Mouse (Mus musculus) 3T3-L1 (cell line): ENCODE measurements at regions not wholly inside any gene's neighbourhood (a gene's known extent, or its start where the extent isn't known, plus 50 kb on each side); places are given as distances from the start of the nearest gene placed in this dataset.
"Not testable (repeated sequence)": the region's sequence is repeated elsewhere in the genome, so short reads cannot be mapped to it uniquely, and the experiment has no call there.

Experiments
- DNase-seq: peaks from one replicate; pipeline ENCODE4 v3.0.0-alpha.2; 2015; ENCODE audit warnings: low read depth, low spot score

DNA sequence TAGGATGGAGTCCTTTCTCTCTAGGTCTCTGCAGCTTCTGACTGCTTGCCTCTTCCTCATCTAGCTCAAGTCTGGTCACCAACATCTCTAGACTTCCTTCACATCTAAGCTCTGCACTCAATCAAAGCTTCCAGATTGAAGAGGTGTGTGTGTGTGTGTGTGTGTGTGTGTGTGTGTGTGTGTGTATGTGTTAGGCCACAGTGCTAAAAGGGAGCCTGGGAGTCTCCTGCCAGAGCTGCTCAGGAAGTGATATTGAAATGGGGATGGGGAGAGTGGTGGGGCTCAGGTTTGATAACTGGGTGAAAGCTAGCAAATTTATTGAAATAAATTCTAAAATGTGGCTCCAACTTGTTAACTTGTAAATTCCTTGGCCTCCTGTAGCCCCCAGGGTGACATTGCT is 73.3 kb downstream of the Gm31371 start:
- not testable (repeated sequence) for DNase-seq

DNA sequence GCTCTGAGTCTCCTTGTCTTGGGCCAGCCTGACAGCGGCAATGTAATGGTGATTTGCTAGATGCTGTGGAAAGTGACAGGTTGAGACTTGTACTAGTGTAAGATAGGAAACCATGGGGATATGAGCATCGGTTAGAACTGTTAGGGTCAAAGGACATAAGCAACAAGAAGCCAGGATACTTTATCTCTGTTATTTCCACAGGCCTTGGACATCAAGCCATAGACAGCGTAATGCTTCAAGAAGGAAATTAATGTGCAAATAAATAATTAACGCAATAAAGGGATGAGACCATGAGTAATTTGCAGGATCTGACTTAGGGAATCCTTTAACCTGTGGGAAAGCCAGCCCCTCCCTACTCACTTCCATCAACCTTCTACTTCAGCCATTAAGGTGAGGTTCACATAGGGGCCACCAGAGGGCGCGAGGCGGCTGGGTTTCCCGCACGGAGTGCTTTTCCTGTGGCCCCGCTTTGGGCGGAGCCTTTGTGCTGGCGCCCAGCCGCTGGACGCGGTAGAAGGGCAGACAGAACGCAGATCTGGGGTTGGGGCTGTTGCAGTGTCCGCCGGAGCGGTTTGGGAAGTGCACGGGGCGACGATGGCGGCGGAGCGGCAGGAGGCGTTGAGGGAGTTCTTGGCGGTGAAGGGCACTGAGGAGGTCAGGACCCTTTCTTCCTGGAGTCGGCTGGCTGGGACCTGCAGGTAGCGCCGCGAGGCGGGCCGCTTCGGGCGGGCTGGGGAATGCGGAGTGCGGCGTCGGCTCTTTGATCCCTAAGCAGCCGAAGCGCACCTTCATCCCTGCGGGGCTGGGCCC is 76.5 kb downstream of the Gm31371 start:
- DNase-seq = peak; percentile 29

DNA sequence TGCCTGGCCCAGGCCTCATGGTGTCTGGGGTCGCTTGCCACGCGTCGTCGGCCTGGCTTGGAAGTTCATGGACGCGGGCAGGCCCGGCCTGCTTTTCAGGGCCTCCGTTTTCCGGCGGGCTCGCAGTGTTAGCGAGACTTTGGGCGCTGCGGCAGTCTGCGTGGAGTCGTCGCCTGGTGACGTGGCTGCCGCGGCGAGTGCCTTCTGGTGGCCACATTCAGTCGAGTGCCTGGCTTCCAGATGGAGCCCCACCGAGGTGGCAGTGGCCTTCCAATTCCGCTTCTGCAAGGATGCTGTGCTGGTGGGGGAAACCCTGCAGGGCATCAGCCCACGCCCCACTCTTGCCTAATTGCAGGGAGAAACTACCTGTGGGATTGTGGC is 77.1 kb downstream of the Gm31371 start:
- DNase-seq = not testable (repeated sequence)

DNA sequence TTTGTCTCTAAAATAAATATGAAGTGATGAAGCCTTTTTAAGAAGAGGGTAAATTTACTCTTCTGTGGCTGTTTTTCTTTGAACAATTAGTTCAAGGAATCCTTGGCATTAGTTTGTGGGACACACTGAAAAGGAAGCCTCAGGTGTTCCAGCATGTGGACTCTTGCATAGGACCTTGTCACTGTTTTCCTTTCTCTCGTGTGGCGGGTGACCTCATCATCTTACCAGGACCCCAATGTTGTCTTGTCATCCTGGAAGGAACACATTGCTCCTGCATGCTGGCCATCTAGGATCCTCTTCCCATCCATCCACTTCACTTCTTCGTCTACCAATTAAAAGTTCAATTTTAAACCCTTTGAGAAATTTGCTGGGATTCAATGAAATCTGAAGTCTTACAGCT is 104.9 kb downstream of the Gm31371 start:
- not testable (repeated sequence) for DNase-seq

DNA sequence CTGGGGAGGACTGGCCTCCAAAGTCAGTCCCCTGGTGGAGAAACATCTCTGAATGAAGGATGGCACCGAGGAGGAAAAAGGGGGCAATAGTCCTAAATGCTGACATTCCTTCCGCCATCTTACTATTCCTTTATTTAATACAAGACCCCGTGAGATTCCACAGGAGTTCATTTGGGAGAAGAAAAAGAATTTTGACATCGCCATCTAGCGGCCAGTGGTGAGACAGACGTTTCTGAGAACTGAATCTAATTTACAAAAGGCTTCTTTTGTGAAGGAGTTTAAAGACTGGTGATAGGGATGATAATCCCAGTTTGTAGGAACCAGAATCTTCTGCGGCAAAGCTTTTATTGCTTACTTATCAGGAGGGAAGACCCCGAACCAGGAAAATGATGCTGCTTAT is 107.8 kb downstream of the Gm31371 start:
- not testable (repeated sequence) for DNase-seq

DNA sequence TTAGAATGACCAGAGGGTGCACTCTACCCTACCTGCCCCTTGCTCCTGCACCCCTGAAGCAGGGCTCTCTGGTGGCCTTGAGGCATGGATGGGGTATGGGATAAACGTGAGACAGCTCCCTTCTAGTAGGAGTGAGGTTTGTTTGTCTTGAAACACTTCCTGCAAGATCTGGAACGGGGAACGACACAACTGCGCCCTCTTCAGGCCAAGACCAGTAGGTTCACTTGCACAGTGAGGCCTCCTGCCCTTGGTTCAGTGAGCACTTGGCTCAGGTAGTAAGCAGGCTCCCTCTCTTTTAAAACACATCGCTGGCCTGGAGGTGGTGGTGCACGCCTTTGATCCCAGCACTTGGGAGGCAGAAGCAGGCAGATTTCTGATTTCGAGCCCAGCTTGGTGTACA is 110.1 kb downstream of the Gm31371 start:
- not testable (repeated sequence) for DNase-seq

DNA sequence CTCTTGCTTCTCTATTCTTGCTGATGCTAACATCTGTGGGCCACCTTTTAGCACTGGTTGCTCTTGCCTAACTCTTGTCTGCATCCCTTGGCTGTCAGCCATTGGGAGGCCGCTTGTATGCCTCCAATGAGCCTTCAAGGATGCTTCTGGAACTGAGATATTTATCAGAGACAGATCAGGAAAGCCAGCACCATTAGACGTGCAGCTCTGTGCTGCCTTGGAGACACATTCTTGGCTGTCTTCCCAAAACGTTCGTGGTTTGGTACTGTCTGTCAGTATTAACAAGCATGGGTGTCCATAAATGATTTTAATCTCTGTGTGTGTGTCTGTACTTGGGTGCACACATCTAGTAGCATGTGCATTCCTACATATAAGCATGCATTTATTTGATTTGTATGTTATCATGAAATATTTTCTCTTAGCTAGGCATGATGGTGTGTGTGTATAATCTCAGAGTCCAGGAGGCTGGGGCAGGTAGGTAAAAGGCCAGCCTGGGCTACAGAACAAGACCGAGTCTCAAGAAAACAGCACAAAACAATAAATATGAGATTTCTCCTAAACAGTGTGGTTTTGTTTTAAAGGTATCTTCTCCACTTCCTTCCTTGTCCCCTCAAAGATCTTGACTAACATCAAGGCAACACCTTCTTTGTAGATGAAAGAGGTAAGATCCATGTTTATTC is 111.4 kb downstream of the Gm31371 start:
- DNase-seq = peak; percentile 18

DNA sequence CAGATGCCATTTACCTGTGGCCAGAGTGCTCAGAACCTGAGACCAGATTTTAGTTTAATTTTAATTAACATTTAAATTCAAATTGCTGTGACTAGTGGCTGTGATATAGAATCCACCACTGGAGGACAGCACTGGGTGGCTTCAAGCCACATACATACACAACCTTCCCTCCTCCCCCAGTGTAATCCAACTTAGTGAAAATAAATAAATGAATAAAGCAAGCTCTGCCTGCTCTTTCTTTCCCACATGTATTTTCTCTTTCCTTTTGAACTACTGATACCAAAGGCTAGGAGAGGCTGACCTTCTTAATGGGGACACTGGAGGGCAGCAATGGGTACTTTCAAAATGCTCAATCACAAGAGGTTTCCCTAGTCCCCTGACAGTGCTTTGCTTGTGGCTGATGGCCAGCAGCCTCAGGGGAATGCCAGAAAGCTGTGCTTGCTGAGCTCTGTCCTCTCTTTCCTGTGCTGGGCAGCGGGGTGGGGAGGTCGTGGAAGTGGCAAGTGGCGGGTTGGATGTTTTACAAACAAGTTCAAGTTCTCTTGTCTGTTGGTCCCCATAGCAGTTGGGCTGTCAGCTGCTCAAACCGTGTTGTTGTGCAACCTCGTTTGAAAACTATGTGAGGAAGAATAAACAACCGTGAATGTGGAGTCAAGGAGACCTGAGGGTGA is 112.4 kb downstream of the Gm31371 start:
- not testable (repeated sequence) for DNase-seq

DNA sequence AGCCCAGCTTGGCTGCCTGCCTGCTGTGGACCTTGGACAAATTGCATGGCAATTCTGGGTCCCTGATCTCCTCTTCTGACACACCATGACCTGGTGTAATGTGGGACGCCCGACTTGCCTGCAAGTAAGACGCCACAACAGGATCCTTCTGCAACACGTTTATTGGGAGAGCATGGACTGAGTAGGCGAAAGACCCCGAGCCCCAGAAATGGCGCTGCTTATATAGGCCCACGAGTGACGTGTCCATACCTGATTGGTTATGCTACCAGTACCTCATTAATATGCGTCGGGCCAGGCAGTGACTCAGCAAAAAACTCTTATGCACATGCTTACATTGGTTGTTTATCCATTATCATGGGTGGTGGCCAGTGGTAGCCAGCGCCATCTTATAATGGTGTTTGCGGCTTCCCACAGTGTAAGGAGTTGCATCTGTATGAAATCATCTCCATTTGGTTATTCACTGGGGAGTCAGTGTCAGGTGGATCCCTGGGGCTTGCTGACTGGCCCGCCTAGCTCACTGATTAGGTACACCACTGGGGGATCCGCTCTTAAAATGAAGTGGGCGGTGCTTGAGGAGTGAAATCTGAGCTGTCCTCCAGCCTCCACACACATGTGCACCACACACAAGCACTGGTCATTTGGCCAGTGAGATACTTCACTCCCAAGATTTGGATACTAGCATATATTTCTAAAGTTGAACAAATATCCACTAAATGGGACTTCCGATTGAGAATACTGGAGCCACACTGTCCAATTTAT is 113.1 kb downstream of the Gm31371 start:
- not testable (repeated sequence) for DNase-seq

DNA sequence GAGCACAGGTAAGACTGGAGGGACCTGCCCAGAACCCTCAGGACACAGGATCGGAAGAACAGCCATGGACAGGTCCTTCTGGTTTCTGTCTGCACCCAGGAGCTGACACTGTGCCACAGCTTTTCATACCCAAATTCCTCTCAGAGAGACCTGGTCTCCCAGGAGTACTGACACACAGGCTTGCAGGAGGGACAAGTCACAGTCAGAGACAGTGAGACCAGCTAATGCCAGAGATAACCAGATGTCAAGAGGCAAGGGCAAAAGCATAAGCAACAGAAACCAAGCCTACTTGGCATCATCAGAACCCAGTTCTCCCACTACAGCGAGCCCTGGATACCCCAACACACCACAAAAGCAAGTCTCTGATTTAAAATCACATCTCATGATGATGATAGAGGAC is 122.3 kb downstream of the Gm31371 start:
- not testable (repeated sequence) for DNase-seq

DNA sequence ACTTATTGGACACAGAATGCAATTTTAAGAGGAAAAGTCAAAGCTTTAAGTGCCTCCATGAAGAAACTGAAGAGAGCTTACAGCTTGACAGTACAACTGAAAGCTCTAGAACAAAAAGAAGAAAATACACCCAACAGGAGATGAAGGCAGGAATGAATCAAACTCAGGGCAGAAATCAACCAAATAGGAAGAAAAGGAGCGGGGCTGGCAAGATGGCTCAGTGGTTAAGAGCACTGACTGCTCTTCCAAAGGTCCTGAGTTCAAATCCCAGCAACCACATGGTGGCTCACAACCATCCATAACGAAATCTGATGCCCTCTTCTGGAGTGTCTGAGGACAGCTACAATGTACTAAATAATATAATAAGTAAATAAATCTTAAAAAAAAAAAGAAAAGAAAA is 124.8 kb downstream of the Gm31371 start:
- not testable (repeated sequence) for DNase-seq

DNA sequence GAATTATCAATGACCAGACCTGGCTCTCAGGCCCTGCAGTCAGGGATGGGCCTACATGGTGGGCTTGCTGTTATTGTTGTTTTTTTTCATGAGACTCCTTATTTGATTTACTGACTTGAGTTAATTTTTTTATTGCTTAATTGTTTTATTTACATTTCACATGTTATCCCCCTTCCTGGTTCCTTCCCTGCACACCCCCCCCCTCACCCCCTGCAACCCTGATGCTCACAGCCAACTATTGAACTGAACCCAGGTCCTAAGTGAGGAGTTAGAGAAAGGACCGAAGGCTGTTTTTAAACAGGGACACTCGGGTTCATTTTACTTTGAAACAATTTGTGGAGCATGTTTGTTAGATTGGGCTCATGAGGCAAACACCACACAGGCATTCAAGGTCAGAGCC is 126.9 kb downstream of the Gm31371 start:
- not testable (repeated sequence) for DNase-seq

DNA sequence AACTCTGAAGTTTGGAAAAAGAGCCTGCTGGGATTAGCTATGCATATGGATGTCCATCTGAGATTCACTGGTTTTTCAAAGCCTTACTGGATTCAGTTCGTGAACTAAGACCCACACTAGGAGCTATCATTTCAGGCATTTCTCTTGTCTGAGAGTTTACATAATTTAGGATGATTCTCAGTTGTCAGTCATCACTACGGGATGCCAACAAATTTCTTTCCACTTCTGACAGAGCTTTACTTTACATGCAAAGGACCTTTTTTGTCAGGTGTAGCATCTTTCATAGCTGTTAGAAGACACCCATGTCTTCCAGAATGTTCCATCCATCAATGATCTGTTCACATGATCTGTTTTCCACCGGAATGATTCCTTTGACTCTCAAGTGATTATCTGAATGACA is 154.4 kb downstream of the Gm31371 start:
- not testable (repeated sequence) for DNase-seq

DNA sequence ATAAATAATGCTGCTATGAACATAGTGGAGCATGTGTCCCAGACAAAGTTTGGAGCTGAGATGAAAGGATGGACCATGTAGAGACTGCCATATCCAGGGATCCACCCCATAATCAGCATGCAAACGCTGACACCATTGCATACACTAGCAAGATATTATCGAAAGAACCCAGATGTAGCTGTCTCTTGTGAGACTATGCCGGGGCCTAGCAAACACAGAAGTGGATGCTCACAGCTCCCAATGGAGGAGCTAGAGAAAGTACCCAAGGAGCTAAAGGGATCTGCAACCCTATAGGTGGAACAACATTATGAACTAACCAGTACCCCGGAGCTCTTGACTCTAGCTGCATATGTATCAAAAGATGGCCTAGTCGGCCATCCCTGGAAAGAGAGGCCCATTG is 194.9 kb downstream of the Gm31371 start:
- not testable (repeated sequence) for DNase-seq

DNA sequence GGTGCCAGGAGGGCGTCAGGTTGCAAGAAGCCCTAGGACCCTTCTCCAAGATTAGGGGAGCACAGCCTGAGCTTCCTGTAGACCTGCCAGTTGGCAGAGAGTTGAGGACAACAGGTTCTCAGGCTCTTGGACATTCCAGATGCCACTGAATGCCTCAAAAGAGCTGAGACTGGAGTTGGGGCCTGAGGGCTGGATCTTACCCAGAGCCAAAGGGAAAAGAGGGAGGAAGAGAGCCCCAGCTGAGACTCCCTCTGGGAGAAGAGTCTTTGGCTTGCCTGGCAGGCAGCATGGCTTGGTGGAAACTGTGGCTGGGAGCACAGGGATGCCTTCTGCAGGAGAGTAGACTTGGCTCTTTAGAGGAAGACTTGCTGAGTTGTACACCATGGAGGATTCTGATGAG is 197.0 kb downstream of the Gm31371 start:
- peak; percentile 1 for DNase-seq

DNA sequence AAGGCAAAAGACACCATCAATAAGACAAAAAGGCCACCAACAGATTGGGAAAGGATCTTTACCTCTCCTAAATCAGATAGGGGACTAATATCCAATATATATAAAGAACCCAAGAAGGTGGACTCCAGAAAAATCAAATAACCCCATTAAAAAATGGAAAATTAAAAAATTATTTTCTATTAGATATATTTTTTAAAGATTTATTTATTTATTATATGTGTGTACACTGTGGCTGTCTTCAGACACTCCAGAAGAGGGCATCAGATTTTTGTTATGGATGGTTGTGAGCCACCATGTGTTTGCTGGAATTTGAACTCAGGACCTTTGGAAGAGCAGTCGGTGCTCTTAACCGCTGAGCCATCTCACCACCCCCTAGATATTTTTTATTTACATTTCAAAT is 199.2 kb downstream of the Gm31371 start:
- not testable (repeated sequence) for DNase-seq

DNA sequence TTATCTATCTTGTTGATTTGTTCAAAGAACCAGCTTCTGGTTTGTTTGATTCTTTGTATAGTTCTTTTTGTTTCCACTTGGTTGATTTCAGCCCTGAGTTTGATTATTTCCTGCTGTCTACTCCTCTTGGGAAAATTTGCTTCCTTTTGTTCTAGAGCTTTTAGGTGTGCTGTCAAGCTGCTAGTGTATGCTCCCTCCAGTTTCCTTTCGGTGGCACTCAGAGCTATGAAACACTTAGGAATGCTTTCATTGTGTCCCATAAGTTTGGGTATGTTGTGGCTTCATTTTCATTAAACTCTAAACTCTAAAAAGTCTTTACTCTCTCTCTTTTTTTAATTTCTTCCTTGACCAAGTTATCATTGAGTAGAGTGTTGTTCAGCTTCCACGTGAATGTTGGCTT is 204.0 kb downstream of the Gm31371 start:
- not testable (repeated sequence) for DNase-seq

DNA sequence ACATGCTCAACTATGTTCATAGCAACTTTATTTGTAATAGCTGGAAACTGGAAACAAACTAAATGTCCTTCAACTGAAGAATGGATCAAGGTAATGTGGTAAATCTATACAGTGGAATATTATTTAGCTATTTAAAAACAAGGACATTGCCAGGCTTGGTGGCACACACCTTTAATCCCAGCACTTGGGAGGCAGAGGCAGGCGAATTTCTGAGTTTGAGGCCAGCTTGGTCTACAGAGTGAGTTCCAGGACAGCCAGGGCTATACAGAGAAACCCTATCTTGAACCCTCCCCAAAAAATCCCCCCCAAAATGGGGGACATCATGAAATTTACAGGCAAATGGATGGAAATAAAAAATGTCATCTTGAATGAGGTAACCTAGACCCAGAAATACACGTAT is 213.6 kb downstream of the Gm31371 start:
- DNase-seq = not testable (repeated sequence)

DNA sequence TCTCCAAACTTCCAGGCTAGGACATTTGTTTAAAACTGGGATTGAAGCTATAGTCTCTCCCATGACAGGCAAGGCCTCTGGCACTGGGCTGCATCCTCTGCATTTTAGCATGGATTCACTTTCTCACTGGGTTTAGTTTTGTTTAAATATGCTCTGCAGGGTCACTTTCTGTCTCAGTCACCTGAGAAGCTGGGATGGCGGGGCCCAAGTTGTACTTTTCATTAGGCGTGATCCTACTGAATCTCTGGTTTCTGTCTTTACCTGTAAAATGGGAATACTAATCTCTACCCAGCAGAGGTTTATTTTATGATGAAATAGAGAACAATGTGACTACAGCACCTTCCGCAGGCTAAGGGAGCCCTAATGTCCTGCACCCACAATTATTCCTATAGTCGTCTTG is 216.4 kb downstream of the Gm31371 start:
- DNase-seq = peak; percentile 1

DNA sequence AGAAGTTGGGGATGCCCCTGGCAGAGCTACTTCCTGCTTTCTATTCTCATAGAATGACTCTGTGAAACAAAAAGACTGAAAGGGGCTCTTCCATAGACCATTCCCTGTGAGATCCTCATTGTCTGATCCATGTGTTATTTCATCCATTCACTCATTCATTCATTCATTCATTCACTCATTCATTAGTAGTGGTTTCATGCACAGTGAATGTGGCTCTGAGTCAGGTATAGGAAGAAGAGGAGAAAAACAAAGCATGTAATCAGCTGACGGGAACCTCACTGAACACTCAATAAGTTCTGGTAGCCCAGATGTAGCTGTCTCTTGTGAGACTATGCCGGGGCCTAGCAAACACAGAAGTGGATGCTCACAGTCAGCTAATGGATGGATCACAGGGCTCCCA is 217.0 kb downstream of the Gm31371 start:
- DNase-seq = not testable (repeated sequence)

DNA sequence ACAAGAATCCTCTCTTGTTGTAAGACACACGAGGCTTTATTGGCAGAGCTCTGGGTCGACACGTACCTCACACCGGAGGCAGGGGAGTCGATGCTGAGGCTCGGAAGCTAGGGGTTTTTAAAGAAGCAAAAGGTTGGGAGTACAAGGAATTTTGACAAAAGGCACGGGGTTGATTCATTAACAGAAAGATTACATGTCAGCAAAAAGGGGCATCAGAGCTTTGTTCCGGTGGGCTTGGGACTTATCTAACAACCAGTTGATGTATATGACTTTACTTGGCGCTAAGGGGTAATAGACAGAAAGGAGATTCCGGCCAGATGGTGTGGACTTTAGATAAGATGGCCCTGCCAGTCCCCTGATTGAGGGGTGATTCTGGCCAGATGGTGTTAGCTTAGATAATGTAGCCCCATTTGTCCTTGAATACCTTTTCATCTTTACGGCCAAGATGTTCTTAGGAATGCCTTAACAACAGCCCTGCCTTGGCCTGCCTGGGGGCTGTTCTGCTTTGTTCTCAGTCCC is 218.3 kb downstream of the Gm31371 start:
- peak; percentile 16 for DNase-seq
